8 mouse cellular contexts compared by ENCODE assay signal in genomic region chr17:4834065-4834464, GRCm38 (mm10).
DNase-seq lines count a peak whose midpoint lies in the region; ATAC-seq lines count a peak whose summit lies in the region.
"Had no signal": no experiment of that assay in that cellular context is flagged by ENCODE, and none has a peak within 500 bp of the region (broad histone marks: within the 10 kb centered on the region; RNA-seq: fewer than 3 reads in every experiment).

No protein-coding gene starts in this region.

- H3K4me1 ChIP-seq in brown adipose tissue, adult 24 weeks (ENCODE audit: control insufficient read depth, insufficient read depth, insufficient read length, low read length): no peaks in the 10 kb centered on the region

- DNase-seq in adrenal gland, adult 8-10 months: peak; percentile 75
- peak; percentile 61 for DNase-seq in kidney, postnatal 14 days
- DNase-seq in mesoderm, embryonic 11.5 days (ENCODE audit: low read depth, low spot score): peak; percentile 8
- DNase-seq in thymus, postnatal 36 days: no peak
- DNase-seq in left cerebral cortex, postnatal 4 days: no peak

- intact Hi-C loops in left cerebral cortex, postnatal 4 days (cut with DNase I): no loop called here

- no peak overlapping the region for H3K27ac ChIP-seq in brown adipose tissue, adult 24 weeks (replicated peaks; ENCODE audit: low read depth, low read length)

- peak overlapping the region; percentile 42 for H3K4me3 ChIP-seq in brown adipose tissue, adult 24 weeks (ENCODE audit: insufficient read depth, low read depth, low read length)
- H3K4me3 ChIP-seq: erythroblast, embryonic 14.5 days had no signal

- no peak for ATAC-seq in activated CD4-positive, CD25-positive, alpha-beta regulatory T cell, adult 4 months

Comparison
In these comparisons a context has a peak if more than half of its experiments do, and no peak if none do; other contexts are left out.
1. DNase-seq: peak in adrenal gland, adult 8-10 months (single experiment), kidney, postnatal 14 days (single experiment) and mesoderm, embryonic 11.5 days (single experiment); none in thymus, postnatal 36 days (0 of 2) and left cerebral cortex, postnatal 4 days (single experiment).